Mouse (Mus musculus): ENCODE results near the gene Bspry.

- no peak for TF ChIP-seq CTCF (IDR thresholded peaks at IDR 0.05 in 2 of 3, conservative IDR thresholded peaks at IDR 0.05 in 1 of 3; ENCODE audit: control insufficient read depth in 1 of 3, insufficient read depth in 1 of 3, low read depth in 2 of 3, low read length in 3 of 3, poor library complexity in 1 of 3, severe bottlenecking in 1 of 3)
- no peak for TF ChIP-seq CHD1 (IDR thresholded peaks at IDR 0.05; ENCODE audit: low read depth, low read length)
- TF ChIP-seq ZNF384 (IDR thresholded peaks at IDR 0.05; ENCODE audit: low read depth, low read length) = no peak
- no peak for TF ChIP-seq HCFC1 (IDR thresholded peaks at IDR 0.05; ENCODE audit: low read depth, low read length)
- TF ChIP-seq E2F4 (IDR thresholded peaks at IDR 0.05; ENCODE audit: borderline replicate concordance, low read depth, low read length) = no peak
- TF ChIP-seq MEF2A (IDR thresholded peaks at IDR 0.05; ENCODE audit: extremely low read depth, insufficient replicate concordance, low read depth, low read length, poor library complexity, severe bottlenecking) = no peak
- TF ChIP-seq GATA1 (IDR thresholded peaks at IDR 0.05; ENCODE audit: low read depth, low read length) = no peak
- TF ChIP-seq POLR2A (IDR thresholded peaks at IDR 0.05; ENCODE audit: control insufficient read depth in 1 of 2, insufficient read depth in 1 of 2, low read depth in 1 of 2, low read length in 2 of 2, poor library complexity in 1 of 2) = no peak
- no peak for TF ChIP-seq USF2 (IDR thresholded peaks at IDR 0.05; ENCODE audit: borderline replicate concordance in 1 of 2, insufficient read depth in 1 of 2, low read depth in 1 of 2, low read length in 2 of 2)
- TF ChIP-seq USF1 (IDR thresholded peaks at IDR 0.05; ENCODE audit: low read depth, low read length) = no peak
- TF ChIP-seq SMC3 (IDR thresholded peaks at IDR 0.05; ENCODE audit: low read depth, low read length) = no peak
- TF ChIP-seq TAL1 (IDR thresholded peaks at IDR 0.05; ENCODE audit: low read length) = no peak
- no peak for TF ChIP-seq TCF12 (IDR thresholded peaks at IDR 0.05; ENCODE audit: low read depth, low read length)
Measured at GRCm38 (mm10) chr4:62475793-62476192, 4.1 kb upstream of the Bspry start.
